Mouse (Mus musculus) forebrain, embryonic 10.5 days (tissue): ENCODE results near the gene Dyrk1a. TPM values are rescaled to one million over a fixed set of nuclear protein-coding genes. Genes with fewer than 3 reads are reported as not detected.
"Not testable (repeated sequence)": the region's sequence is repeated elsewhere in the genome, so short reads cannot be mapped to it uniquely, and the experiment has no call there.

Source experiments
- DNase-seq: peaks from one replicate; pipeline ENCODE4 v3.0.0-alpha.2; 2017; ENCODE audit warnings: low spot score; ENCODE audit errors: extremely low spot score
- H3K27ac ChIP-seq: fragments of 300-500 bp; sonication (generic); 2 replicates; pipeline ENCODE4 v1.5.1; 2016; ENCODE audit warnings: mild to moderate bottlenecking
- H3K27me3 ChIP-seq: fragments of 300-500 bp; sonication (generic); 2 replicates; pipeline ENCODE4 v1.6.1; 2016; ENCODE audit warnings: mild to moderate bottlenecking; ENCODE audit not compliant: poor library complexity, severe bottlenecking
- H3K36me3 ChIP-seq: fragments of 300-500 bp; sonication (generic); replicated peaks from 2 replicates; pipeline ENCODE4 v1.6.1; 2016; ENCODE audit warnings: mild to moderate bottlenecking, moderate library complexity
- H3K4me1 ChIP-seq: fragments of 300-500 bp; sonication (generic); 2 replicates; pipeline ENCODE4 v1.6.1; 2016
- H3K4me3 ChIP-seq: fragments of 300-500 bp; sonication (generic); 2 replicates; pipeline ENCODE4 v1.5.1; 2016; ENCODE audit warnings: mild to moderate bottlenecking, moderate library complexity
- H3K9me3 ChIP-seq: fragments of 300-500 bp; sonication (generic); 2 replicates; pipeline ENCODE4 v1.6.1; 2016; ENCODE audit warnings: mild to moderate bottlenecking, moderate library complexity
- WGBS: fragments of 180-500 bp; shearing (Covaris S2); methylation state at CpG from one replicate; pipeline ENCODE4 v1.1.7; 2016; 5-methylcytosine and 5-hydroxymethylcytosine counted together
- polyA plus RNA-seq: library from polyadenylated mRNA; unstranded; fragments of >200 nt; fragmentation: Nextera tagmentation; extraction: Ambion mirVana; gene quantifications from 2 replicates; pipeline ENCODE4 v1.2.1, GENCODE M21; 2016

The Dyrk1a gene
- polyA plus RNA-seq, 1 experiment from 2014 or later = 9.1 TPM

DNA sequence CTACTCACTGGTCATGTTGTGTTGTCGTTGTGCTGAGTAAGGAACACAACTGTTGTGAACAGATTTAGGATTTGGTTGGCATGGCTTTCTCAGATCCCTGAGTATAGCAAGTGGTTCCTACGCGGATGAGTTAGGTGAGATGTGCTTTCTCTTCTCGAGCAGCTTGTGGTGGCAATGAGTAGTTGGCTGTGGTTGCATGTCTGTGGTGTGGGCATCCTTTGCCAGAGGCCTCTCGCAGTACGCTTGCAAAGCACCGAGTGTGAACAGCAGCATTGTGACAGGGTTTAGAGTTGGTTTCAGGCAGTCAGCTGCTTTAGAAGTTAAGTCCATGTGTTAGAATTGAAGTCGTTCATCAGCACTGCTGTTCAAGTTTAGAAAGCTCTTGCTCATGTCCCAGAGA lies 90.4 kb downstream of the Dyrk1a start:
- Histone ChIP-seq H3K4me3 (no peak overlapping the region), H3K9me3 (no peaks in the 10 kb centered on the region), H3K27ac (no peak overlapping the region), H3K36me3 (peaks cover 39% of the 10 kb centered on the region), H3K4me1 (0 out of 2 replicates have a peak, but pooled peaks cover 9% of the 10 kb centered on the region), H3K27me3 (no peaks in the 10 kb centered on the region)
- no peak for DNase-seq
- 92% methylated on average over 8 of the region's 8 CpGs for WGBS

DNA sequence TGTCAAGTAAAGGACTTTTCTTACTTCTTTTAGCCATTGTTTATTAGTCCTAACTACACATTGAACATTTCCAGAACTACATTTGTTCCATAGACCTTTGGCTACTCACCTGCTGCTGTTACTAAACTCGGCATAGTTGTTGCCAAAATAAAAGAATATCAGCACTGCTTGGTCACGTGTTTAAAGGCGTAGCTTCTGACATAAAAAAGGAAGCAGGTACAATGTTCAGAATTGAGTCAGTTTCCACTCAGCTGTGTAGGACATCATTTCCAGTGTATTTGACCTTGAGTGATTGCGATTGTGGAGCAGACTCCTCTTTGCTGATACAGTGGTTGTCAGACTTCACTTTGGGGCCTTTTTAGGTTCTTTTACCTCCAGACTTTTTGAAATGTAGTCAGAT lies 97.7 kb downstream of the Dyrk1a start:
- DNase-seq = no peak
- WGBS = 96% methylated on average over 4 of the region's 4 CpGs
- Histone ChIP-seq H3K27ac (no peak overlapping the region), H3K27me3 (no peaks in the 10 kb centered on the region), H3K4me3 (no peak overlapping the region), H3K4me1 (no peaks in the 10 kb centered on the region), H3K9me3 (no peaks in the 10 kb centered on the region), H3K36me3 (peaks cover 85% of the 10 kb centered on the region)

DNA sequence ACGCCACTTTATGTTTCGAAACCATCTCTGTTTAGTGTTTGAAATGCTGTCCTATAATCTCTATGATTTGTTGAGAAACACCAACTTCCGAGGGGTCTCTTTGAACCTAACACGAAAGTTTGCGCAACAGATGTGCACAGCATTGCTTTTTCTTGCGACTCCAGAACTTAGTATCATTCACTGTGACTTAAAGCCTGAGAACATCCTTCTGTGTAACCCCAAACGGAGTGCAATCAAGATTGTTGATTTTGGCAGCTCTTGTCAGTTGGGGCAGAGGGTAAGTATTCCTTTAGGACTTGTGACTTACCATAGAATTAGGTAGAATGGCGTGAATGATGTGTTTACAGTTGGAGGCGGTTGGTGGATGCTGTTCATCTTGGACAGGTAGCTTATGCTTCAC lies 101.5 kb downstream of the Dyrk1a start:
- peaks cover 95% of the 10 kb centered on the region for H3K36me3 ChIP-seq
- DNase-seq = no peak
- H3K27me3 ChIP-seq = no peaks in the 10 kb centered on the region
- no peaks in the 10 kb centered on the region for H3K4me1 ChIP-seq
- H3K27ac ChIP-seq = no peak overlapping the region
- H3K4me3 ChIP-seq = no peak overlapping the region
- no peaks in the 10 kb centered on the region for H3K9me3 ChIP-seq
- 93% methylated on average over 9 of the region's 9 CpGs for WGBS

DNA sequence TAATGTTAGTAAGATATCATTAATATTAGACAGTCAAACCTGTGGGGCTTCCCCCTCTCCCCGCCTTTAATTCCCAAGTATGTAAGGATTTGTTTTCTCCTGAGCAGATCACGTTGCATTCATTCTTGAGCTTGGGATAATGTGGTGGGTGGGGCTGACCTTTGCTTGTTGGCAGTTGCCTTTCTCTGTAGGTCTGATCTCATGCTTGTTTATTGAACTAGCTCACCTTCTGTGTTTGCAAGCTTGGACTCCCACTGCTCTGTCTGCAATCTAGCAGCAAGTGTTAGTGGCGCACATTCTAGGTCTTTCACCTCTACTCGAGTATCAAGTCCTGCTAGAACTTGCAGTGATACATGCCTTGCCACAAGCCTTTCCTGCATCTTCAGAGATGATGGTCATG lies 111.1 kb downstream of the Dyrk1a start:
- no peak for DNase-seq

DNA sequence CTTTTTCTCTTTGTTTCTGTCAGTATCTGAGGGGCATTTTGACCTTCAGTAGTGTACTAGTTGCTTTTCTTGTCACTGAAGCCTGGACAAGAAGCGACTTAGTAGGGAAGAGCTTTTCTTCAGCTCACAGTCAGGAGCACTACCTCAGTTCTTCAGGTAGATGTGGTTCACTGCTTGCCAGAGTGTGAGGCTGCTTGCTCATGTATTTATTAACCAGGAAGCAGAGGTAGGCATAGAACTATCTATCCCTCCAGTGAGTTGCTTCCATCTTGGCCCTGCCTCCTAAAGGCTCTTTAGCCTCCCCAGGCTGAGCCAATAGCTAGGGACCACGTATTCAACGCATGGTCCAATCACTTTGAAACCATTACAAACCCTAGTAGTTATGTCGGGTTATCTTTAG lies 112.0 kb downstream of the Dyrk1a start:
- peaks cover 13% of the 10 kb centered on the region for H3K4me1 ChIP-seq
- 97% methylated on average over 4 of the region's 4 CpGs for WGBS
- no peaks in the 10 kb centered on the region for H3K9me3 ChIP-seq
- DNase-seq = no peak
- H3K27ac ChIP-seq = no peak overlapping the region
- no peaks in the 10 kb centered on the region for H3K27me3 ChIP-seq
- H3K4me3 ChIP-seq = no peak overlapping the region
- H3K36me3 ChIP-seq = peaks cover 82% of the 10 kb centered on the region

More for the DNA sequence above, 111.1 kb downstream of the Dyrk1a start:
- H3K27me3 ChIP-seq = no peaks in the 10 kb centered on the region
- H3K4me1 ChIP-seq = peaks cover 13% of the 10 kb centered on the region
- WGBS = 53% methylated on average over 4 of the region's 4 CpGs
- H3K9me3 ChIP-seq = no peaks in the 10 kb centered on the region
- H3K4me3 ChIP-seq = no peak overlapping the region
- H3K36me3 ChIP-seq = peaks cover 78% of the 10 kb centered on the region
- H3K27ac ChIP-seq = no peak overlapping the region

DNA sequence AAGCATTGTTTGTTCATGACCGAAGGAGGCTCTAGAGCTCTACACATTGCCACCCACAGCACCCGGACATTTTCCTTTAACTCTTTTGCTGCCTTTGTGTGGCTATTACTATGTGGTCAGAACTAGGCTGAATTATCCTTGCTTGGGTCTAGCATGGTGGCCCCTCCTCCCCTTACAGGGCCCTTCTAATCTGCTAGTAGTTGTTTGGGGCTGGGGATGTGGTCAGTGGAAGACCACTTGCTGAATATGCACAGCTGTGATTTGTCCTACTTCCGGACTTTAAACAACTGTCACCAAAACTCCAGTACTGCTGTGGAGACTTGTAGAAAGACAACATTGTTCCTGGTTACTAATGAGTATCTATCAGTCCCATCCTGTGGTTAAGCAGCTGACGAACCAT lies 114.2 kb downstream of the Dyrk1a start:
- no peak overlapping the region for H3K4me3 ChIP-seq
- peaks cover 13% of the 10 kb centered on the region for H3K4me1 ChIP-seq
- 88% methylated on average over 4 of the region's 4 CpGs for WGBS
- H3K27ac ChIP-seq = no peak overlapping the region
- no peak for DNase-seq
- H3K9me3 ChIP-seq = no peaks in the 10 kb centered on the region
- no peaks in the 10 kb centered on the region for H3K27me3 ChIP-seq
- H3K36me3 ChIP-seq = peaks cover 85% of the 10 kb centered on the region

DNA sequence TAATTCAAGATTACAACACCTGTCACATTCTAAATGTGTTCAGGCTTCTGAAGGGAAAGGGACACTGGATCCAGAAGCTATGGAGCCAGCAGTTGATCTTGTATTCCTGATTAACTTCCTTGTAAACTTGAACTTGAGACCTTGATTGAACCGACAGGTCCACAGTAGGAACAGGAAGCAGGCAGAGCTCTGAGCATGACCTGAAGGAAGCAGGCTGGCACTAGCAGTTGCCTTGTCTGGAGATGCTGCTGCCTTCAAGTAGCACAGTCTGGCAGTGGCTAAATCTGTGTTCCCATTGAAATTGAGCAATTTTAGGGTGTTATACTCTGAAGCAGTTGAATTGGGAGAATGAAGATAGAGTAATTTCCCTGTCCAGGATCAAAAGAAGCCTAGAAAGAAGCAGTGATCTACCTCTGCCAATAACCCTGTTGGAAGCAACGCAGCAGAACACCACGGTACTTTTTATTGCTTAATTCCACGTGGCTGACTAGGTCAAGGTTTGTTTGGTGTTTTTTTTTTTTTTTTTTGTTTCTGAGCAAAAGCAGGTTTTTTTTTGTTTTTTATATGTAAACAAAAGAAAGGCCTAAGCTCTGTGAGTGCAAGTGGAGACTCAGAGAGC lies 124.0 kb downstream of the Dyrk1a start:
- Histone ChIP-seq H3K36me3 (peaks cover 77% of the 10 kb centered on the region), H3K27me3 (no peaks in the 10 kb centered on the region), H3K27ac (no peak overlapping the region), H3K4me3 (no peak overlapping the region), H3K4me1 (no peaks in the 10 kb centered on the region), H3K9me3 (no peaks in the 10 kb centered on the region)
- no peak for DNase-seq
- 88% methylated on average over 4 of the region's 4 CpGs for WGBS

DNA sequence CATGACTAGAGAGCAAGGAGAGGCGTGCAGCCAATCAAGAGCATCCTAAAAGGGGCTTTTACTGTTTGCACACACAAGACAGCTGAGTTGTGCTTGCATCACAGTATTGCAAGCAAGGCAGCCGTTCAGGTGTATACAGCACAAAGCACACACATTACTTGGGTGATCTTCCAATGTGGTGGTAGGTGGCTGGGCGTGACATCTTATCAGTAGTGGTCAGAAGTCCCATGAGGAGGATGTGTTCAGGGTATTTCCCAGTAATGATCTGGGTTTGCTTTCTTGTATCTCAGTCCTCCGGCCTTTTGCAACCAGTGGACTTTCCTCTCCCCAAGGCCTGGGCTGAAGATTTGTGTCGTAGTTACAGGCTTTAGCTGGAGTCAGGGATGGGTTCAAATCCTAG lies 127.7 kb downstream of the Dyrk1a start:
- H3K9me3 ChIP-seq = no peaks in the 10 kb centered on the region
- 83% methylated on average over 5 of the region's 5 CpGs for WGBS

DNA sequence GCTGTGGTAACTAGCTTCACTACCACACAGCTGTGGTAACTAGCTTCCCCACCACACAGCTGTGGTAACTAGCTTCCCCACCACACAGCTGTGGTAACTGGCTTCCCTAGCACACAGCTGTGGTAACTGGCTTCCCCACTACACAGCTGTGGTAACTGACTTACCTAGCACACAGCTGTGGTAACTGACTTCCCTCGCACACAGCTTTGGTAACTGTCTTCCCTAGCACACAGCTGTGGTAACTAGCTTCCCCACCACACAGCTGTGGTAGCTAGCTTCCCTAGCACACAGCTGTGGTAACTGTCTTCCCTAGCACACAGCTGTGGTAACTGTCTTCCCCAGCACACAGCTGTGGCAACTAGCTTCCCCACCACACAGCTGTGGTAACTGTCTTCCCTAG lies 128.4 kb downstream of the Dyrk1a start:
- not testable (repeated sequence) for DNase-seq, H3K9me3 ChIP-seq, H3K4me3 ChIP-seq, H3K27me3 ChIP-seq, H3K27ac ChIP-seq, H3K4me1 ChIP-seq
- WGBS = 87% methylated on average over 1 of the region's 1 CpGs
- H3K36me3 ChIP-seq = peaks cover 33% of the 10 kb centered on the region

More for the DNA sequence above, 127.7 kb downstream of the Dyrk1a start:
- no peak for DNase-seq
- H3K27ac ChIP-seq = no peak overlapping the region
- no peak overlapping the region for H3K4me3 ChIP-seq
- H3K36me3 ChIP-seq = peaks cover 39% of the 10 kb centered on the region
- no peaks in the 10 kb centered on the region for H3K27me3 ChIP-seq
- no peaks in the 10 kb centered on the region for H3K4me1 ChIP-seq

DNA sequence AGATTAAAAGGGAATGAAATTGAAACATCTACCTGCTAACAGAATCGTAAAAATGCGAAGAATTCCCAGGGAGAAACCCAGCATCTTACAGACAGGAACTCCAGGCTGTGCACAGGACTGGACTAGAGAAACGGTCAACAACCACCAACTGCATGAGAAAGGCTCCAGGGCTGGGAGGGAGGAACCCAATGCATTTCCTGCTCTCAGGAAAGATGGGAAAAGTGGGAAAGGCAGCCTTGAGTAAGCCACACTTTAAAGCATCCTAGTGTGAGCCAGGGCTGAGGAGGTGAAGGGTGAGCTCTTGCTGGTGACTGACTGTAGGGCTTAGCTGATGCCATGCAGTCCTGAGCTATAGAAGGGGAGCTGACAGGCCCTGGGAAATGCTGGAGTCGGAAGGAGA lies 131.3 kb downstream of the Dyrk1a start:
- Histone ChIP-seq H3K27me3 (no peaks in the 10 kb centered on the region), H3K4me3 (no peak overlapping the region), H3K4me1 (no peaks in the 10 kb centered on the region), H3K27ac (no peak overlapping the region), H3K9me3 (no peaks in the 10 kb centered on the region), H3K36me3 (peaks cover 4% of the 10 kb centered on the region)
- DNase-seq = no peak
- 83% methylated on average over 4 of the region's 4 CpGs for WGBS

DNA sequence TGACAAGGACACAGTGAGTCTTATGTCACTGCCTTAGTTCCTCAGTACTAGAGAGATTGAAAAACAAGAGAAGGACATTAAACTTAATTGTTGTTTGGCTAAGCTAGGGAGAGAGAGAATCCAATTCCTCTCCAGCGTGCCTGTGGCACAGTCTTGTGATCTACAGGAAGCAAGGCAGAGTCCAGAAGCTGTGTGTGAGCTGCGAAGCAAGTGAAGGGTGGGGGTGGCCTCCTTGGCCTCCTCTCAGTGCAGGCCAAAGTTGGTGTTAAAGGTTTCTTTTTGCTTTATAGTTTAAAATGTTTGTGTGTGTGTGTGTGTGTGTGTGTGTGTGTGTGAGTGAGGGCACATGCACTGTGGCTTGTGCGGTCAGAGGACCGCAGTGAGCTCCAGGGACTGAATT lies 132.2 kb downstream of the Dyrk1a start:
- Histone ChIP-seq H3K4me3 (no peak overlapping the region), H3K4me1 (no peaks in the 10 kb centered on the region), H3K9me3 (no peaks in the 10 kb centered on the region), H3K36me3 (no peaks in the 10 kb centered on the region), H3K27me3 (no peaks in the 10 kb centered on the region), H3K27ac (no peak overlapping the region)
- WGBS = 94% methylated on average over 4 of the region's 4 CpGs
- DNase-seq = no peak

DNA sequence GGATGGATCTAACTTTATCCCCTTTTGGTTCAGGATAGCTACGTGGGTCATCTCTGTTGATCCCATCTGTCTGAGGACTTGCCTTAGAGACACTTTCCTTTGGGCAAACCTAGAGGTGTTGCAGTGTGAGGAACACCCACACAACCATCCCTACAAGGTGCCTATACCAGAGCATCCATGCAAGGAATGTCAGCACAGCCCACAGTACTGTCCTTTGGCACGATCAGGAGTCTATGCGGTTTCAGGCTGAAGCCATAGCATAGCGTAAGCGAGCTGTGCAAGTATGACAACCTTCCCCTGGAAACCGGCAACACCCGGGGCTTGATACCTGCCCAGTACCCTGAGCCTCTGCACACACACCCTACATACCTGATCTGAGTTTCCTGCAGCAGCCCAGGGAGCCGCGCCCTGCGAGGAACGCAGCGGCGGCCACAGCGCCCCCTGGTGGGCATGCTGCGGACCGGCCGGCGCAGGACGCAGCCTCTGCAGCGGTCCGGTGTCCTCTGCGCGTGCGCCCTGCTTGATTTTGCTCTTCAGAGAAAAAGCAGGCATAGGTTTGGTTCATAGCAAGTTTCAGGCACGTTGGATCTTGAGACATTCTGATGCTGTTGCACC lies 143.8 kb downstream of the Dyrk1a start:
- Histone ChIP-seq H3K27ac (no peak overlapping the region), H3K36me3 (no peaks in the 10 kb centered on the region), H3K9me3 (peaks cover 10% of the 10 kb centered on the region; the same call in 1 of the 2 replicates), H3K27me3 (no peaks in the 10 kb centered on the region), H3K4me1 (peaks cover 8% of the 10 kb centered on the region; the same call in 1 of the 2 replicates), H3K4me3 (peak overlapping the region; percentile 31; the same call in 1 of the 2 replicates)
- 9% methylated on average over 25 of the region's 25 CpGs for WGBS
- peak; percentile 72 for DNase-seq

DNA sequence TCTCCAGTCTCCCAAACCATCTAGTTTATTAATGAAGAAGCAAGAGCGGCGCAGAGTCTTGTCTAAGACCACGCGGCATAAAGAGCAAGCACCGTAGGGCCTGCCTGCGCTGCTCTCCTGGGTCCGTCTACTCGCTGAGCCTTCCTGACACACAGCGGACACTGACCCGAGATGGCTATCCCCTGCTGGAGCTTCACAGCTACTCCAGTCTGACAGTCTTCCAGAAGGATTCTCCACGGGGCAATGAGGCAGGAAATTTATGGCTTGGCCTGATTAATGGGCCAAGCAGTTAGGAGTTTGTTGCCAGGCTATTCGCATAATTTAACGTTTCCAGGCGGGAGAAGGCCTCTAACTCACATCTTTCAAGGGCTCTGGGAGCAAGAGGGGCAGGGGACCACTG lies 144.7 kb downstream of the Dyrk1a start:
- no peak for DNase-seq
- peaks cover 10% of the 10 kb centered on the region; the same call in 1 of the 2 replicates for H3K9me3 ChIP-seq
- H3K36me3 ChIP-seq = no peaks in the 10 kb centered on the region
- H3K4me1 ChIP-seq = peaks cover 13% of the 10 kb centered on the region; the same call in 1 of the 2 replicates
- H3K27me3 ChIP-seq = no peaks in the 10 kb centered on the region
- H3K4me3 ChIP-seq = no peak overlapping the region
- no peak overlapping the region for H3K27ac ChIP-seq
- 73% methylated on average over 14 of the region's 14 CpGs for WGBS
